Mouse (Mus musculus) spleen, adult 2 months (tissue): ENCODE results near the gene Rab1b.

Source experiments
- CTCF ChIP-seq: fragments of 200-500 bp; IDR thresholded peaks from 2 replicates; pipeline ENCODE4 v1.5.1; 2011; ENCODE audit warnings: mild to moderate bottlenecking, inconsistent platforms; ENCODE audit not compliant: insufficient read depth, insufficient read length, insufficient replicate concordance; ENCODE audit errors: extremely low read depth
- POLR2A ChIP-seq: fragments of 200-500 bp; IDR thresholded peaks from 2 replicates; pipeline ENCODE4 v1.6.1; 2011; ENCODE audit warnings: low read depth, low read length, inconsistent platforms

DNA sequence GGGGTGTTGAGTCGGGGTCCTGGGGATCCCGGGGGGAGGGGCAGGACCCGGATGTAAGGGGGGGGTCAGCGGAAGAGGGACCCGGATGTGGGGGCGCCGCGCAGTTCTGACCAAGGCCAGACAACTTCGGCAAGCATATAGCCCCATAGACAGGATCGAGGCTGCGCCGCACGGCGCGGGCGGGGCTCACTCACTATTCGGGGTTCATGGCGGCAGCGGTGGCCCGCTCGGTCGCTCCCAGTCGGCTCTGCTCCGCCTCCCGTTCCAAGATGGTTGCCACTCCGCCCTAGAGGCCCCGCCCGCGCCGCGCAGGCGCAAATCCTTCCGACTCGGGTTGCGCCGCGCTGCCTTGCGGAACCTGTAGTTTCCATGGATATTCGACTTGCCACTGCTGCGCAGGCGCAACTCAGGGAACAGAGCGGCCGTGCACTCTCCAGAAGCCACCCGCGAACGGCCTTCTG is at the start of gene Rab1b:
- TF ChIP-seq CTCF (no peak), POLR2A (peak; percentile 35)
